Mouse (Mus musculus): Measurements from ENCODE around the gene Safb.

GRCm38 (mm10) chr17:56588921-56589320 lies 4.3 kb downstream of the Safb start:
- TF ChIP-seq CTCF (IDR thresholded peaks at IDR 0.05; ENCODE audit: low read depth, low read length) (no peak), TAL1 (conservative IDR thresholded peaks at IDR 0.05; ENCODE audit: low read depth, low read length) (no peak), GATA1 (IDR thresholded peaks at IDR 0.05; ENCODE audit: borderline replicate concordance, low read length) (no peak)
